In the genomic region with DNA sequence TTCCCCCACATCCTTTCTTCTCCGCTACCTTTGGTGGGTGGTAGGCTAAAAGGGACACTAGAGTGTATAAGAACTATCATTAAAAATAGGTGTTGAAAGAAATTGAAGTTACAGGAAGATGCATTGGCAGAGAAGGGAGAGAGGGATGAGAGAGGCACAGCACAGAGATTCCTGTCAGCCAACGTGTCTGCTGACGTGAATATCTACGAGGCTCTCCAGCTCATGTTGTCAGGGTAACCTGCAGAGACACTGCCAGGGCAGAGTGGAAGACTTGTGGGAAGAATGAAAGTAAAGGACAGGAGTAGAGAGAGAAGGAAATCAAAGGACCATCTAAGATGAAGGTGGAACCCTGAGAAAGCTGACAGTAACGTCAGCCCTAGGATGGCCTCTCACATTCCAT, we compare ENCODE assay signal across 28 mouse cellular contexts.
"Had no signal": no experiment of that assay in that cellular context is flagged by ENCODE, and none has a peak within 500 bp of the region (broad histone marks: within the 10 kb centered on the region; RNA-seq: fewer than 3 reads in every experiment).

No protein-coding gene starts in this region.

- H3K9me3 ChIP-seq: embryonic facial prominence, embryonic 10.5 days; embryonic facial prominence, embryonic 12.5 days; embryonic facial prominence, embryonic 13.5 days; embryonic facial prominence, embryonic 15.5 days; forebrain, embryonic 10.5 days; forebrain, embryonic 12.5 days; forebrain, embryonic 13.5 days; forebrain, embryonic 15.5 days; heart, embryonic 10.5 days had no signal

- H3K4me3 ChIP-seq: embryonic facial prominence, embryonic 10.5 days; embryonic facial prominence, embryonic 12.5 days; embryonic facial prominence, embryonic 13.5 days; embryonic facial prominence, embryonic 15.5 days; erythroblast, embryonic 14.5 days; forebrain, embryonic 10.5 days; forebrain, embryonic 12.5 days; forebrain, embryonic 13.5 days; forebrain, embryonic 15.5 days; gastrocnemius, adult 2 months; heart, embryonic 10.5 days had no signal

- H3K27me3 ChIP-seq: embryonic facial prominence, embryonic 12.5 days; embryonic facial prominence, embryonic 13.5 days; embryonic facial prominence, embryonic 15.5 days; forebrain, embryonic 12.5 days; forebrain, embryonic 13.5 days; forebrain, embryonic 15.5 days had no signal

- ATAC-seq: forebrain, embryonic 13.5 days; forebrain, embryonic 14.5 days; forebrain, embryonic 15.5 days; forebrain, embryonic 16.5 days; forebrain, postnatal 0 days had no signal

- H3K4me2 ChIP-seq: embryonic facial prominence, embryonic 12.5 days; embryonic facial prominence, embryonic 13.5 days; embryonic facial prominence, embryonic 15.5 days; forebrain, embryonic 12.5 days; forebrain, embryonic 13.5 days; forebrain, embryonic 15.5 days had no signal

- H3K9ac ChIP-seq: embryonic facial prominence, embryonic 12.5 days; embryonic facial prominence, embryonic 13.5 days; embryonic facial prominence, embryonic 15.5 days; forebrain, embryonic 12.5 days; forebrain, embryonic 13.5 days; forebrain, embryonic 15.5 days; forebrain, postnatal 0 days had no signal

- H3K36me3 ChIP-seq: embryonic facial prominence, embryonic 10.5 days; embryonic facial prominence, embryonic 12.5 days; embryonic facial prominence, embryonic 13.5 days; embryonic facial prominence, embryonic 15.5 days; forebrain, embryonic 10.5 days; forebrain, embryonic 12.5 days; forebrain, embryonic 15.5 days; heart, embryonic 10.5 days had no signal

- H3K27ac ChIP-seq: embryonic facial prominence, embryonic 10.5 days; embryonic facial prominence, embryonic 12.5 days; embryonic facial prominence, embryonic 13.5 days; embryonic facial prominence, embryonic 15.5 days; forebrain, embryonic 10.5 days; forebrain, embryonic 12.5 days; forebrain, embryonic 13.5 days; forebrain, embryonic 15.5 days; gastrocnemius, adult 2 months; heart, embryonic 10.5 days had no signal

- DNase-seq: cerebellum, adult 2 months; cerebellum, adult 8-10 months; cerebellum, adult 9-10 months; cerebellum, adult 9-11 months; cerebellum, postnatal 10 days; cerebellum, postnatal 14 days; cerebellum, postnatal 25 days; cerebellum, postnatal 36 days; embryo, embryonic 11 days; forebrain, postnatal 0 days; gastrocnemius, adult 2 months; gastrocnemius, postnatal 10 days; gastrocnemius, postnatal 14 days; gastrocnemius, postnatal 25 days; gastrocnemius, postnatal 36 days; heart, adult 18-20 months had no signal
